Mouse (Mus musculus): ENCODE results near the gene Auts2. TPM values are rescaled to one million over a fixed set of nuclear protein-coding genes. Genes with fewer than 3 reads are reported as not detected.

Auts2 gene
- total and polyA plus RNA-seq, 3 experiments, result not detected

- Histone ChIP-seq H3K36me3 (replicated peaks in 1 of 2; ENCODE audit: control insufficient read depth in 1 of 2, insufficient read depth in 1 of 2, low read length in 1 of 2) (no peaks in the 10 kb centered on the region), H3K9me3 (replicated peaks; ENCODE audit: low read length) (peaks cover 82% of the 10 kb centered on the region), H3K4me1 (ENCODE audit: control insufficient read depth in 1 of 2, insufficient read depth in 2 of 2) (no peaks in the 10 kb centered on the region), H3K27me3 (replicated peaks) (no peaks in the 10 kb centered on the region), H3K27ac (ENCODE audit: insufficient read depth, low read depth) (no peak overlapping the region), H3K4me3 (replicated peaks in 1 of 3; ENCODE audit: low read depth in 2 of 3, low read length in 2 of 3, poor library complexity in 1 of 3) (no peak overlapping the region), H3K4me2 (ENCODE audit: insufficient read depth, low read depth, poor library complexity, severe bottlenecking) (no peak overlapping the region), H3K79me2 (replicated peaks; ENCODE audit: control insufficient read depth, extremely low read depth, insufficient read depth, poor library complexity, severe bottlenecking) (no peaks in the 10 kb centered on the region), H3K9ac (ENCODE audit: insufficient read depth, low read depth) (no peak overlapping the region)
- dilution Hi-C loops (cut with MboI; ENCODE audit: extremely low pct_ligation_motif_present, extremely low pct_unique_long_range_greater_than_20kb, low sequenced_read_pairs) (no loop called here), in situ Hi-C loops (cut with MboI; ENCODE audit: low pct_ligation_motif_present, low pct_unique_long_range_greater_than_20kb, low sequenced_read_pairs) (no loop called here)
- no peak for DNase-seq (ENCODE audit: extremely low read depth)
- TF ChIP-seq MAX (IDR thresholded peaks at IDR 0.05; ENCODE audit: low read length), result no peak
- TF ChIP-seq CHD2 (IDR thresholded peaks at IDR 0.05; ENCODE audit: low read length), result no peak
- TF ChIP-seq RCOR1 (conservative IDR thresholded peaks at IDR 0.05; ENCODE audit: low read depth, low read length), result no peak
- TF ChIP-seq POLR2AphosphoS2 (IDR thresholded peaks at IDR 0.05; ENCODE audit: low read depth, low read length), result no peak
- no peak for TF ChIP-seq MEF2A (IDR thresholded peaks at IDR 0.05; ENCODE audit: borderline replicate concordance, low read depth, low read length)
- no peak for TF ChIP-seq MAFK (IDR thresholded peaks at IDR 0.05; ENCODE audit: insufficient replicate concordance, low read length)
- no peak for TF ChIP-seq ETS1 (conservative IDR thresholded peaks at IDR 0.05; ENCODE audit: low read depth, low read length)
- TF ChIP-seq ELF1 (IDR thresholded peaks at IDR 0.05; ENCODE audit: low read depth, low read length), result no peak
- TF ChIP-seq ZNF384 (IDR thresholded peaks at IDR 0.05; ENCODE audit: low read depth, low read length), result no peak
- TF ChIP-seq TBP (conservative IDR thresholded peaks at IDR 0.05; ENCODE audit: low read depth, low read length), result no peak
- no peak for TF ChIP-seq MYC (IDR thresholded peaks at IDR 0.05; ENCODE audit: low read depth, low read length)
- no peak for TF ChIP-seq E2F4 (IDR thresholded peaks at IDR 0.05; ENCODE audit: insufficient replicate concordance, low read depth, low read length)
- TF ChIP-seq USF1 (IDR thresholded peaks at IDR 0.05; ENCODE audit: low read depth, low read length), result no peak
- TF ChIP-seq KAT2A (IDR thresholded peaks at IDR 0.05; ENCODE audit: insufficient replicate concordance, low read length), result no peak
- TF ChIP-seq SMC3 (IDR thresholded peaks at IDR 0.05; ENCODE audit: low read depth, low read length), result no peak
- no peak for TF ChIP-seq CTCF (conservative IDR thresholded peaks at IDR 0.05 in 1 of 2, IDR thresholded peaks at IDR 0.05 in 1 of 2; ENCODE audit: low read depth in 2 of 2, low read length in 2 of 2)
- no peak for TF ChIP-seq NELFE (IDR thresholded peaks at IDR 0.05; ENCODE audit: low read depth, low read length)
- TF ChIP-seq BHLHE40 (IDR thresholded peaks at IDR 0.05; ENCODE audit: low read depth, low read length), result no peak
- no peak for TF ChIP-seq SIN3A (IDR thresholded peaks at IDR 0.05; ENCODE audit: low read length)
- TF ChIP-seq HCFC1 (IDR thresholded peaks at IDR 0.05; ENCODE audit: low read depth, low read length), result no peak
Observed at GRCm38 (mm10) chr5:131826362-131827261, 716.5 kb downstream of the Auts2 start.

DNA sequence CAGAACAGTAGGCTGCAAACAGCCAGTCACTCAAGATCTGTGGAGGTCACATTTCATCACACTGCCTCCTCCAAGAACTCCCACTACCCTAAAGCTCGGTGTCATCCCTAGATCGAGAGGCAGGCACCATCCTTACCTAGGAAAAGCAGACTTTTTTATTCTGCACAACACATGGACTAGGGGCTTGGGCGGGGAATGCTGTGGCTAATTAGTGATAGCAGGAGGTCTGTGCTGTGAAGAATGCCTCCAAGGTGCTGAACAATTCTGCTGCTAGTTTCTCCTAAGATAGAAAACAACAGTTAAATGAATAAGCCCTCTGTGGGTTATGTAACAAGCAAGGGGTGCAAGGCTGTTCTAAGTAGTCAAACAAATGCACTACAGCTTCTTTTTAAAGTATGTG is 717.7 kb downstream of the Auts2 start:
- Histone ChIP-seq H3K4me2 (ENCODE audit: insufficient read depth, low read depth, poor library complexity, severe bottlenecking) (no peak overlapping the region), H3K9ac (ENCODE audit: insufficient read depth, low read depth) (no peak overlapping the region), H3K79me2 (replicated peaks; ENCODE audit: control insufficient read depth, extremely low read depth, insufficient read depth, poor library complexity, severe bottlenecking) (no peaks in the 10 kb centered on the region), H3K4me3 (replicated peaks in 1 of 3; ENCODE audit: low read depth in 2 of 3, low read length in 2 of 3, poor library complexity in 1 of 3) (no peak overlapping the region), H3K27me3 (replicated peaks) (no peaks in the 10 kb centered on the region), H3K4me1 (ENCODE audit: control insufficient read depth in 1 of 2, insufficient read depth in 2 of 2) (no peaks in the 10 kb centered on the region), H3K9me3 (replicated peaks; ENCODE audit: low read length) (peaks cover 85% of the 10 kb centered on the region), H3K36me3 (replicated peaks in 1 of 2; ENCODE audit: control insufficient read depth in 1 of 2, insufficient read depth in 1 of 2, low read length in 1 of 2) (no peaks in the 10 kb centered on the region), H3K27ac (ENCODE audit: insufficient read depth, low read depth) (no peak overlapping the region)
- DNase-seq (ENCODE audit: extremely low read depth), result no peak
- in situ Hi-C loops (cut with MboI; ENCODE audit: low pct_ligation_motif_present, low pct_unique_long_range_greater_than_20kb, low sequenced_read_pairs) (no loop called here), dilution Hi-C loops (cut with MboI; ENCODE audit: extremely low pct_ligation_motif_present, extremely low pct_unique_long_range_greater_than_20kb, low sequenced_read_pairs) (no loop called here)
- TF ChIP-seq MAZ (IDR thresholded peaks at IDR 0.05; ENCODE audit: low read depth, low read length), result no peak
- TF ChIP-seq JUND (conservative IDR thresholded peaks at IDR 0.05; ENCODE audit: low read depth, low read length), result no peak
- no peak for TF ChIP-seq JUN (IDR thresholded peaks at IDR 0.05; ENCODE audit: insufficient read depth, low read depth, low read length)
- no peak for TF ChIP-seq SIN3A (IDR thresholded peaks at IDR 0.05; ENCODE audit: low read length)
- no peak for TF ChIP-seq BHLHE40 (IDR thresholded peaks at IDR 0.05; ENCODE audit: low read depth, low read length)
- no peak for TF ChIP-seq ZMIZ1 (IDR thresholded peaks at IDR 0.05; ENCODE audit: low read depth, low read length)
- no peak for TF ChIP-seq TCF12 (IDR thresholded peaks at IDR 0.05; ENCODE audit: low read depth, low read length)
- no peak for TF ChIP-seq CHD1 (IDR thresholded peaks at IDR 0.05; ENCODE audit: low read depth, low read length)
- TF ChIP-seq MXI1 (IDR thresholded peaks at IDR 0.05; ENCODE audit: low read depth, low read length), result no peak
- TF ChIP-seq HCFC1 (IDR thresholded peaks at IDR 0.05; ENCODE audit: low read depth, low read length), result no peak
- no peak for TF ChIP-seq POLR2AphosphoS2 (IDR thresholded peaks at IDR 0.05; ENCODE audit: low read depth, low read length)
- TF ChIP-seq MAX (IDR thresholded peaks at IDR 0.05; ENCODE audit: low read length), result no peak
- no peak for TF ChIP-seq UBTF (IDR thresholded peaks at IDR 0.05; ENCODE audit: low read depth, low read length)
- no peak for TF ChIP-seq ZKSCAN1 (IDR thresholded peaks at IDR 0.05; ENCODE audit: borderline replicate concordance, low read depth, low read length)
- no peak for TF ChIP-seq CHD2 (IDR thresholded peaks at IDR 0.05; ENCODE audit: low read length)

Data from CH12.LX (cell line).